Mouse (Mus musculus) spleen, adult 12 weeks (tissue): ENCODE results near the gene Fras1.

Experiments
- DNase-seq: peaks from one replicate; pipeline ENCODE4 v3.0.0; 2022; ENCODE audit warnings: low spot score

Gene Fras1

DNA sequence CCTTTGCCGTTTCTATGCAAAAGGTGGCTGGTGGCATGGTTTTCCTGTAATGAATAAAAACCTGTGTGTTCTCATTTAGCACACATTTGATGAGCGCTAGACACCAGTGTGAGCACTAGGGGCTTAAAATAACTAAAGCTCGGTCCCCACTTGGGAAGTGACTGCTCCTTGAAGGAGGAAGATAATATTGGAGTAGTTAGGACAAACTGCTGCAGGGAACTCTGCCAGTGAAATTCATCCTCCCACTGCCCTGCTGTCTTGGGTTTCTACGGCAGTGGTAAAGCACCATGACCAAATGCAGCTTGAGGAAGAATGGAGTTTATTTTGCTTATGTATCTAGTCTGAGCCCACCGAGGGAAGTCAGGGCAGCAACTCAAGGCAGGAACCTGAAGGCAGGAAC lies 211.0 kb downstream of the Fras1 start:
- DNase-seq: no peak

DNA sequence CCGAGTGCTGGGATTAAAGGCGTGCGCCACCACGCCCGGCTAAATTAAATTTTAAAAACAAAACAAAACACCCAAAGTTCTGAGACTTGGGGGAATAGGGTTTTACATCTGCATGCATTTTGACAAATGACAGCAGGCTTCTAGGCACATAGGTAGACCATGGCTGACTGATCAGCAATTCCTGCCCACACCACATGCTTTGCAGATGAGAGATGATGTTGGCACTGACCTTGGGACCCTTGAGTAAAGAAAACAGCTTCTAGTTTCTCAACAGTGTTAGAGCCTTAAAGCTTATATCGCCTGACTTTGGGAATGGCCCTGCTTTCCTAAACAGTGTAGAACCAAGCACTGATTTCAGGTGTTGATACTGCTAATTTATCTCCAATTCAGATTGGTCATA lies 216.9 kb downstream of the Fras1 start:
- DNase-seq: no peak

- DNase-seq: no peak
Observed at GRCm38 (mm10) chr5:96595793-96596192, 222.0 kb downstream of the Fras1 start.

GRCm38 (mm10) chr5:96603974-96604769 lies 230.4 kb downstream of the Fras1 start:
- no peak for DNase-seq

DNA sequence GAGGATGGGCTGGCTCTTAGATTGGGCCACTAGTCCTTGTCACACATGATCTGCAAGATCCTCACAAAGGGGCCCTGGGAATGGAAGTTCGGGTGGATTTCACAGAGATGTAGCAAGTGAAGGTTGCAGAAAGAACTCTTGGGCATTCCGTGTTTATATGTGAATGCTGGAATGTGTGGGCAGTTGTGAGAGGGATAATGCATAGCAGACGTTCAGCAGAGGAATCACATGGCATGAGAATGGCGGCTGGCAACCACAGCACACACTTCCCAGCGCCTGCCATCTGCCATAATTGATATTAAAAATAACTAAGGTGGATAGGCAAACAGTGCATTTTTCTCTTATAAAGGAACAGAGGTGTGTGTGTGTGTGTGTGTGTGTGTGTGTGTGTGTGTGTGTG lies 234.3 kb downstream of the Fras1 start:
- DNase-seq: no peak

- no peak for DNase-seq
Observed at GRCm38 (mm10) chr5:96608581-96609280, 235.0 kb downstream of the Fras1 start.

- no peak for DNase-seq
Observed at GRCm38 (mm10) chr5:96612077-96612476, 238.3 kb downstream of the Fras1 start.

- no peak for DNase-seq
Observed at GRCm38 (mm10) chr5:96616954-96617646, 243.3 kb downstream of the Fras1 start.

- DNase-seq: no peak
Observed at GRCm38 (mm10) chr5:96618008-96618407, 244.3 kb downstream of the Fras1 start.

DNA sequence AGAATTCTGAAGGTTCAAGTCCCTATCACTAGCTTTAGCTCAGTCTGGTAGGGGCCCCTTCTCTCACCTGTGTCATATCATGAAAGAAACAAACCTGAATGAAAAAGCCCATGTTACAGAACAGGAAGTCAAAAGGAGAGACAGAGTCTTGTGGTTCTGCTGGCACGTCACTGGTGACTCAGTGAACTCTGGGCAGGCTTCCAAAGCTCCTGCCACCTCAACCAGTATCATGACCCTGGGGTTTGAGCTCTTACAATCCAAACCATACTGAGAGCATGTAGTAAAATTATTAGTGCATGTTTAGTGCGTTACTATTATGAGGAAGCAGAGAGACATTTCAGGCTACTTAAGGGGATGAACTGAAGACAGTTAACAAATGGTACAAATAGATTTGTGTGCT lies 246.5 kb downstream of the Fras1 start:
- no peak for DNase-seq

- no peak for DNase-seq
Observed at GRCm38 (mm10) chr5:96620618-96621017, 246.9 kb downstream of the Fras1 start.

- no peak for DNase-seq
Observed at GRCm38 (mm10) chr5:96622604-96623352, 249.0 kb downstream of the Fras1 start.

GRCm38 (mm10) chr5:96629851-96630250 lies 256.1 kb downstream of the Fras1 start:
- DNase-seq: no peak

DNA sequence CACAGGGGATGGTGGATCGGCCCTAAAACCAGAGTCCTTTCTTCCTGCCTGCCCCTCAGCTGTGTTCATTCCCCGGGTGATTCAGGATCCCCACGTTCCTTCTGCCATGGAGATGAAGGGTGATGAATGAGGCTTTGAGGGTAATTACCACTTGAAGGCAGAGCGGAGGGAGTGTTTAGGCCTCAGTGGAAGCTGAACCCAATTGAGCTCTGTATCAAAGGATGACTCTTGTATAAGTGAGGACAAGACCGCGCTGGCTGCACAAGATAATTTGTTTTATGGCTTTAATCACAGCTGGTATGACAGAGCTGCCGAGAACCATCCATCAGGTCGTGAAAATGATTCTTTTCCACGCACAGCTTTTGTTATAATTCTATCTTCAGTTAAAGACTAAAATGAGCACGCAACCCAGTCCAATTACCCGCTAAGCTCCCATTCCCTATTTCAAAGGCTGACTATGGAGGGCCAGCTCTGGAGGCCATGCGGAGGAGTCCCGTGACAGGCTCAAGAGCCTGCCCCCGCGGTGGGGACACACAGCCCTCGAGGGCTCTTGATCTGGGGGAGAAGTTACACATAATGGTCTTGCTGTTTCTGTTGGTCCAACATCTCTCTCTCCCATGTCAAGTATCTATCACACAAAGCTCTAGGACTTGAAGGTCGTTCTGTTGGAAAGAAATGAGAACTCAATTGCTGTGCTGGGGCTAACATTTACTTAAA lies 261.5 kb downstream of the Fras1 start:
- no peak for DNase-seq

DNA sequence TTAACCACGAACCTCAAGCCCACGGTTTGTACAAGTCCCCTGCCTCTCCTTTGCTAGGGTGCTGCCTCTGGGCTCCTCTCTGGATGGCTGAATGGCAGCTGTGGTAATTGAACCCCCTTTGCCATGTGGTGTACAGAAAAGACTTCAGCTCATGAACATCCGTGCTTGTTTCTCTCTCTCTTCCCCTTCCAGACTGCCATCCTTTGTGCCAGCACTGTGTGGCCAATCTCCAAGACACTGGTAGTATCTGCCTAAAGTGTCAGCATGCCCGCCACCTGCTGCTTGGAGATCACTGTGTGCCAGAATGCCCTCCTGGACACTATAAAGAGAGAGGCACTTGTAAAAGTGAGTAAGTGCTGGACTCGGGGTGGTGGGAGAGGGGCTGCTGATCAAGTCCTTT lies 262.1 kb downstream of the Fras1 start:
- DNase-seq: no peak

- no peak for DNase-seq
Observed at GRCm38 (mm10) chr5:96639213-96639910, 265.6 kb downstream of the Fras1 start.

DNA sequence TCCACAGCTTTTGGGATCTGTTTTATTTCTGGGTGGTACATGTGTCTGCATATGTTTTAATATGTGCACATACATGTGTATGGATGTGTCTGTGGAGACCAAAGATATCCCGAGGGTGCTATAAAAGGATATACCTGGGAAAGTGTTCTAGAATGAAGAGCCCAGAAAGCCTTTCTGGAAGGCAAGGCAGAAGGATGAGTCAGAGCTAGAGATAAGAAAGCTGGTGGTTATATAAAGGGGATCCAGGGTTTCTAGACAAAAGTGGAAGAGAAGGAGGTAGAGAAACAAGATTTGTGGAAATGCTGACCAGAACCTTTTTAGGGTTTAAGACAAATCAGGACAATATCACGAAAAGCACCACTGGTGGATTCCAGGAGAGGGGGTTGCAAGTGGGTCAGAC lies 267.5 kb downstream of the Fras1 start:
- DNase-seq: no peak

- DNase-seq: no peak
Observed at GRCm38 (mm10) chr5:96675676-96676075, 301.9 kb downstream of the Fras1 start.

DNA sequence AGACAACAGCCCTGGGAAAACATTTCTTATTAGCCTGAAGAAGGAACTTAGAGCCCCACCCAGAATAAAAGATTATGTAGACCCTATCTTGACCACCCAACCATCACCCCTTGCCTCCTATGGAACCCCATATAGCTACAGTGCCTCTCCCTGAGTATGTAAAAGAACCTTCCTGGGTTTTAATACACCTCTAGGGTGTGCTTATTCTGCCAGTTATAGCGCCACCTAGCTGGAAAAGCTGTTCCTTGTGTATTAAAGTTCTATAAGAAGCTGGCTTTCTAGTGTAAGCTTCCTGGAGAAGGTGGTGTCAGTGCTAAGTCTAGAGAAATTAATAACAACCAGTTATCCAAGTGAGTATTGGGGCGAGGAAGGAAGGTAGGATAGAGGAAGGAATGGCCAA lies 303.7 kb downstream of the Fras1 start:
- DNase-seq: no peak

- no peak for DNase-seq
Observed at GRCm38 (mm10) chr5:96681085-96681484, 307.3 kb downstream of the Fras1 start.

DNA sequence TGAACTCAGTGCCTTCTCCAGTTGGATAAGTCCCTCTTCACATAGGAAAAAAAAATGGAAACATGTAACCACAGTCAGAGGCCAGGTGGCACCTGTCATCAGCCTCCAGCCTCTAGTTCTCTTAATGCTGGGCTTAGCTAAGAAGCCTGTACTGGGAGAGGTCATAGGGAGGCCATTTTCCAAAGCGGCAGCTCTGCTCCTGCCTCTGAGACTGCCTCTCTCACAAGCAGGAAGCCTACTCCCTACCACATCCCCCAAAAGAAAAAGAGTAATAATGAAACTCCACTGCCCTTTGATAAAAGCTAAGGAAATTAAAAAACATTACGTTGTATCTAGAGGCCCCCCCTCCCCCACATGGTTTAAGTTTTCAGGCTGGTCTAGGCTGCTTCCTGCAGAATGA lies 309.0 kb downstream of the Fras1 start:
- DNase-seq: no peak
